Mouse (Mus musculus): Measurements from ENCODE around the gene Ppp2r5a. TPM values are rescaled to one million over a fixed set of nuclear protein-coding genes. Genes with fewer than 3 reads are reported as not detected.

Ppp2r5a gene
- polyA plus RNA-seq, 1 experiment from 2014 or later = 18.8 TPM

DNA sequence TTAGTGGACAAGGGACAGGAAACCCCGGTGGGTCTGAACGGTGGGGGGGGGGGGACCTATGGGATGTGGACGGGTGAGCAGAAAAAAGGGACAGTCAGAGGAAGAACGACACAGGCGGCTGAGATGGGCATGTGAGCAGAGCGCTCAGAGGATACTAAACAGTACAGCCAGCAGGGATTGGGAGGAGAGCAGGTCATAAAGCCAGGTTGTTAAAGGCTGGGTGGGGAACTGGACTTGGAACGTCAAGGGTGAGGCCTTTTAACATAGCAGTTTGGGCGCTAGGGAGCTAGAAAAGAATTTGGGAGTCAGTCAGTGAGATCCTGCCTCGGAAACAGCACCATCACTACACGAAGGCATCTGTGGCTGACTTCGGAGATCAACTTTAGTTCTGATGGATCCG, 4.2 kb upstream of the Ppp2r5a start:
- 48% methylated on average over 12 of the region's 12 CpGs for WGBS
- H3K4me1 ChIP-seq (ENCODE audit: insufficient read depth, low read length) = no peaks in the 10 kb centered on the region
- no peaks in the 10 kb centered on the region for H3K9me3 ChIP-seq (ENCODE audit: low read length)
- no peak overlapping the region for H3K27ac ChIP-seq (ENCODE audit: low read length)
- H3K4me3 ChIP-seq (ENCODE audit: low read length) = no peak overlapping the region
- H3K4me2 ChIP-seq (replicated peaks; ENCODE audit: low read depth, low read length) = no peak overlapping the region
- 0 out of 2 replicates have a peak, but pooled peaks cover 4% of the 10 kb centered on the region for H3K27me3 ChIP-seq (ENCODE audit: insufficient read depth, low read length)
- H3K9ac ChIP-seq (replicated peaks; ENCODE audit: low read length) = no peak overlapping the region
- no peaks in the 10 kb centered on the region for H3K36me3 ChIP-seq (ENCODE audit: insufficient read depth, low read length)
- no peak for ATAC-seq (ENCODE audit: low FRiP score, low TSS enrichment)

- ATAC-seq (ENCODE audit: low FRiP score, low TSS enrichment) = no peak
- Histone ChIP-seq H3K4me1 (ENCODE audit: insufficient read depth, low read length) (no peaks in the 10 kb centered on the region), H3K27ac (ENCODE audit: low read length) (no peak overlapping the region), H3K27me3 (ENCODE audit: insufficient read depth, low read length) (0 out of 2 replicates have a peak, but pooled peaks cover 4% of the 10 kb centered on the region), H3K4me3 (ENCODE audit: low read length) (no peak overlapping the region), H3K36me3 (ENCODE audit: insufficient read depth, low read length) (no peaks in the 10 kb centered on the region), H3K9me3 (ENCODE audit: low read length) (no peaks in the 10 kb centered on the region), H3K4me2 (replicated peaks; ENCODE audit: low read depth, low read length) (no peak overlapping the region), H3K9ac (replicated peaks; ENCODE audit: low read length) (no peak overlapping the region)
- 94% methylated on average over 8 of the region's 8 CpGs for WGBS
Observed at GRCm38 (mm10) chr1:191406516-191406915, 3.4 kb upstream of the Ppp2r5a start.

GRCm38 (mm10) chr1:191404721-191405329, 1.8 kb upstream of the Ppp2r5a start:
- WGBS = 81% methylated on average over 10 of the region's 10 CpGs
- no peak; the same call in 1 of the 2 replicates for ATAC-seq (ENCODE audit: low FRiP score, low TSS enrichment)
- Histone ChIP-seq H3K9me3 (ENCODE audit: low read length) (no peaks in the 10 kb centered on the region), H3K36me3 (ENCODE audit: insufficient read depth, low read length) (no peaks in the 10 kb centered on the region), H3K9ac (replicated peaks; ENCODE audit: low read length) (no peak overlapping the region), H3K27me3 (ENCODE audit: insufficient read depth, low read length) (0 out of 2 replicates have a peak, but pooled peaks cover 4% of the 10 kb centered on the region), H3K4me1 (ENCODE audit: insufficient read depth, low read length) (no peaks in the 10 kb centered on the region), H3K4me3 (ENCODE audit: low read length) (no peak overlapping the region), H3K4me2 (replicated peaks; ENCODE audit: low read depth, low read length) (no peak overlapping the region), H3K27ac (ENCODE audit: low read length) (no peak overlapping the region)

DNA sequence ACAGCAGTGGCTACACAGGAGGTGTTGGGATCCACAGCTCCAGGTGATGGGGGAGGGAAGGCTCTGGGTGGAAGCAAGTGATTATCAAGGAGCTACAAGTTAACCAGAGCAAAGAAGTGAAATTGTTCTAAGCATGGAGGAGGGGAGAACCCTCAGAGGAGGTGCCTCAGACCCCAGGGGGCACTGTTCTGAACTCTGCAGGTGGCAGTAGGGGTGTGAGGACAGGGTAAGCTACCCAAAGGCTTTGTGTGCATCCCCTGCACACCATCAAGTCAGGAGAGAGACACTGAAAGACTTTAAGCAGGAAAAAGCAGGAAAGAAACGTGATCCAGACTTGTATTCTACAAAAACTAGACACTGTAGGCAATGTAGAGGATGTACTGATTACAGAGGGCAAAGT, 1.2 kb upstream of the Ppp2r5a start:
- no peak overlapping the region for H3K27ac ChIP-seq (ENCODE audit: low read length)
- no peak overlapping the region for H3K4me2 ChIP-seq (replicated peaks; ENCODE audit: low read depth, low read length)
- H3K9me3 ChIP-seq (ENCODE audit: low read length) = no peaks in the 10 kb centered on the region
- 30% methylated on average over 1 of the region's 1 CpGs for WGBS
- no peaks in the 10 kb centered on the region for H3K36me3 ChIP-seq (ENCODE audit: insufficient read depth, low read length)
- H3K27me3 ChIP-seq (ENCODE audit: insufficient read depth, low read length) = 0 out of 2 replicates have a peak, but pooled peaks cover 4% of the 10 kb centered on the region
- H3K4me1 ChIP-seq (ENCODE audit: insufficient read depth, low read length) = no peaks in the 10 kb centered on the region
- no peak for ATAC-seq (ENCODE audit: low FRiP score, low TSS enrichment)
- no peak overlapping the region for H3K4me3 ChIP-seq (ENCODE audit: low read length)
- H3K9ac ChIP-seq (replicated peaks; ENCODE audit: low read length) = no peak overlapping the region

DNA sequence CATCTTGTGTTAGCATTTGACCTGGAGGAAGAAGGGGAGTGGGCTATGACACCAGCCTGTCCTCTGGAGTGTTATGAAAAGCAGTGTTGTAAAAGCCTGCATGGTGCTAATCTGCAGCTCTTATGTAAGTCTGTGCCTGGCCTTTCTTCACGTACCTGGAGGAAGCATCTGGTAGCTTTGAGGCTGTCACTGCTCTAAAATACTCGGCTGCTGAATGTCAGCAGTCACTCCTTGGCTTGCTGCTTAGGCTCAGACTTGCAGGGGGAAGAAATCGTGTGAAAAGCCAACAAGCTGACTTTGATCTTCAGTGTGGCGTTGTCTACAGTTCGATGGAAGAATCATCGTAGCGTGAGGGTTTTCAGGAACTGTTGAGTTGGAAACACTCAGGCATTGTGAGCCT, 566 bp downstream of the Ppp2r5a start:
- Histone ChIP-seq H3K9me3 (ENCODE audit: low read length) (no peaks in the 10 kb centered on the region), H3K27ac (ENCODE audit: low read length) (no peak overlapping the region)
- 27% methylated on average over 7 of the region's 7 CpGs for WGBS

DNA sequence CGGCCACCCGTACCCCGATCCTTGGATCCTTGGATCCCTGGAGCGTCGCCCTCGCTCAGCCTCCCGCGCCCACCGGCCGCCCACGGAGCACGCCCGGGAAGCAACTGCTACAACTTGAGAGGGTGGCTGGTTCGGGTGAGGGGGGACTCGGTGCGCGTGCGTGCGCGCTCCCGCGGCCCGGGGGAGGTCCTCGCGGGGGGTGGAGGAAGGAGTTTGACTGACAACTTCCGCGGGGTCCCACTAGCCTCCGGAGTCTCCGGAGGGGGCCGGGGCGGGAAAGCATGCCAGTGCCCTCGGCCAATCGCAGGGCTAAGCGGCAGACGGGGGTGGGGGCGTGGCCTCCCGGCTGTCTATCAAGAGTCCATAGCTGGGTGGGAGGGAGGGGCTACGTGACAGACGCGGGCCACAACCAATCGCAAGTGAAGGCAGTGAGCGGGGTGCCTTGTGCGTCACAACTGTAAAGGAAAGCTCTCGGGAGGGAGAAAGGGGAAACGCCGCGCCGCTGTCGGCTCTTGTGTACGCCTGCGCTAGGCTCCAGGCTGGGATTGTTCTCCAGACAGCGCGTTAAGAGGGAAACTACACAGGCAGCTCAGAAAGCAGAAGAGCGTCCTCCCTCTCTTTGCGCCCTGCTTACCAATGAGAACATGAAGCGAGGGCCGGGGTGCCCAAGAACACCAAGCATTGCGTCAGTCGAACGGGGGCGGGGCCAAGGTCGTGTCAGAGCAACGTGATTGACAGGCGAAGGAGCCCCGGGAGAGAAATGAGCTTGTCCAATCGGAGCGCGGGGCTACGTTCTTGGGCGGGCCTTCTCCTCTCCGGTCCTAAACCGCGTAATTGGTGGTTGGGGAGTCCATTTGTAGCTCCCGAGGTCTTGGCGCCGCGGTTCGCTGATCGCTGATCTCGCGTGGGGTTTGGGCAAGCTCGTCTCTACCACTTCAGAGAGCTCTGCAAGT, 5.9 kb downstream of the Ppp2r5a start:
- H3K9me3 ChIP-seq (ENCODE audit: low read length) = no peaks in the 10 kb centered on the region
- under 1% methylated on average over 65 of the region's 82 CpGs for WGBS
- H3K4me2 ChIP-seq (replicated peaks; ENCODE audit: low read depth, low read length) = peak overlapping the region; percentile 80
- no peaks in the 10 kb centered on the region for H3K27me3 ChIP-seq (ENCODE audit: insufficient read depth, low read length)
- H3K4me3 ChIP-seq (ENCODE audit: low read length) = peak overlapping the region; percentile 78
- no peaks in the 10 kb centered on the region for H3K36me3 ChIP-seq (ENCODE audit: insufficient read depth, low read length)
- ATAC-seq (ENCODE audit: low FRiP score, low TSS enrichment) = peak; percentile 98
- H3K9ac ChIP-seq (replicated peaks; ENCODE audit: low read length) = peak overlapping the region; percentile 89
- peaks cover 14% of the 10 kb centered on the region for H3K4me1 ChIP-seq (ENCODE audit: insufficient read depth, low read length)
- peak overlapping the region; percentile 99 for H3K27ac ChIP-seq (ENCODE audit: low read length)

More for the DNA sequence above, 566 bp downstream of the Ppp2r5a start:
- Histone ChIP-seq H3K36me3 (ENCODE audit: insufficient read depth, low read length) (no peaks in the 10 kb centered on the region), H3K4me1 (ENCODE audit: insufficient read depth, low read length) (peaks cover 3% of the 10 kb centered on the region), H3K4me2 (replicated peaks; ENCODE audit: low read depth, low read length) (no peak overlapping the region), H3K27me3 (ENCODE audit: insufficient read depth, low read length) (0 out of 2 replicates have a peak, but pooled peaks cover 4% of the 10 kb centered on the region), H3K9ac (replicated peaks; ENCODE audit: low read length) (no peak overlapping the region), H3K4me3 (ENCODE audit: low read length) (no peak overlapping the region)
- ATAC-seq (ENCODE audit: low FRiP score, low TSS enrichment) = no peak

GRCm38 (mm10) chr1:191396446-191396845, 6.6 kb downstream of the Ppp2r5a start:
- WGBS = 2% methylated on average over 24 of the region's 74 CpGs
- Histone ChIP-seq H3K4me1 (ENCODE audit: insufficient read depth, low read length) (peaks cover 19% of the 10 kb centered on the region), H3K9me3 (ENCODE audit: low read length) (no peaks in the 10 kb centered on the region), H3K9ac (replicated peaks; ENCODE audit: low read length) (peak overlapping the region; percentile 89), H3K27ac (ENCODE audit: low read length) (peak overlapping the region; percentile 94), H3K36me3 (ENCODE audit: insufficient read depth, low read length) (no peaks in the 10 kb centered on the region), H3K27me3 (ENCODE audit: insufficient read depth, low read length) (no peaks in the 10 kb centered on the region), H3K4me3 (ENCODE audit: low read length) (peak overlapping the region; percentile 78), H3K4me2 (replicated peaks; ENCODE audit: low read depth, low read length) (peak overlapping the region; percentile 80)
- ATAC-seq (ENCODE audit: low FRiP score, low TSS enrichment) = peak; percentile 33; the same call in 1 of the 2 replicates

GRCm38 (mm10) chr1:191395871-191396433, 7.1 kb downstream of the Ppp2r5a start:
- Histone ChIP-seq H3K9me3 (ENCODE audit: low read length) (no peaks in the 10 kb centered on the region), H3K36me3 (ENCODE audit: insufficient read depth, low read length) (no peaks in the 10 kb centered on the region), H3K4me1 (ENCODE audit: insufficient read depth, low read length) (peaks cover 20% of the 10 kb centered on the region), H3K27me3 (ENCODE audit: insufficient read depth, low read length) (no peaks in the 10 kb centered on the region), H3K4me3 (ENCODE audit: low read length) (peak overlapping the region; percentile 78), H3K27ac (ENCODE audit: low read length) (peak overlapping the region; percentile 94), H3K4me2 (replicated peaks; ENCODE audit: low read depth, low read length) (peak overlapping the region; percentile 80), H3K9ac (replicated peaks; ENCODE audit: low read length) (peak overlapping the region; percentile 89)
- WGBS = under 1% methylated on average over 43 of the region's 43 CpGs
- ATAC-seq (ENCODE audit: low FRiP score, low TSS enrichment) = no peak

DNA sequence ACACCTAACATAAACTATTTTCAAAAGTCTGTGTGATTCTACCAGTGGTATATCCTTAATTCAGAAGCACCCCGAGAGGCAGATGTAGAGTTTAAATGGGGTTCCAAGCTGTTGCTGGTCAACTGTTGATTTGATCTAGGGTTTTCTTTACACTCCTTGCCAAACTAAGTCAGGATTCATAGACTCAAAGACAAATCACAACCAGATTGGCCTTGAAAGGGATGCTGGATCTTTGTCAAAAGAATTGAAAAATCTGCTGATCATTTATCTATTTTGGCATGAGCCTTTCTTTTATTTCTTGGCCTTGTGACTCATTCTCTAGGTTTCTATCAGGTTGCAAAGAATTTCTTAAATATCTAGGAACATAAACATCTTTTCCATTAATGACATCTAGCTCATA, 7.9 kb downstream of the Ppp2r5a start:
- Histone ChIP-seq H3K9ac (replicated peaks; ENCODE audit: low read length) (peak overlapping the region; percentile 89), H3K4me2 (replicated peaks; ENCODE audit: low read depth, low read length) (peak overlapping the region; percentile 80), H3K36me3 (ENCODE audit: insufficient read depth, low read length) (no peaks in the 10 kb centered on the region), H3K27me3 (ENCODE audit: insufficient read depth, low read length) (no peaks in the 10 kb centered on the region), H3K9me3 (ENCODE audit: low read length) (no peaks in the 10 kb centered on the region), H3K27ac (ENCODE audit: low read length) (no peak overlapping the region), H3K4me3 (ENCODE audit: low read length) (peak overlapping the region; percentile 78), H3K4me1 (ENCODE audit: insufficient read depth, low read length) (peaks cover 20% of the 10 kb centered on the region)
- 38% methylated on average over 1 of the region's 1 CpGs for WGBS
- ATAC-seq (ENCODE audit: low FRiP score, low TSS enrichment) = no peak
